Mouse (Mus musculus) erythroblast, embryonic 14.5 days (primary cell): Measurements from ENCODE around the gene Homer1. TPM values are rescaled to one million over a fixed set of nuclear protein-coding genes. Genes with fewer than 3 reads are reported as not detected.

Experiments used
- H3K27me3 ChIP-seq: 2 replicates; pipeline ENCODE4 v1.6.1; 2012; ENCODE audit warnings: inconsistent platforms; ENCODE audit not compliant: control insufficient read depth
- H3K36me3 ChIP-seq: 2 replicates; pipeline ENCODE4 v1.6.1; 2012; ENCODE audit warnings: mild to moderate bottlenecking, inconsistent platforms; ENCODE audit not compliant: control insufficient read depth
- H3K4me1 ChIP-seq: 2 replicates; pipeline ENCODE4 v1.6.1; 2012; ENCODE audit warnings: inconsistent platforms; ENCODE audit not compliant: control insufficient read depth
- H3K4me3 ChIP-seq: replicated peaks from 2 replicates; pipeline ENCODE3; 2012; ENCODE audit warnings: moderate library complexity, mild to moderate bottlenecking, inconsistent platforms
- H3K9me3 ChIP-seq: 2 replicates; pipeline ENCODE4 v1.6.1; 2012; ENCODE audit warnings: low read length, inconsistent platforms, mixed read lengths; ENCODE audit not compliant: control insufficient read depth
- GATA1 ChIP-seq: IDR thresholded peaks from 2 replicates; pipeline ENCODE4 v1.6.1; 2012; ENCODE audit warnings: low read length, inconsistent platforms, mixed read lengths
- TAL1 ChIP-seq: IDR thresholded peaks from 3 replicates; pipeline ENCODE4 v1.6.1; 2012; ENCODE audit warnings: low read length, inconsistent platforms, mixed read lengths
- polyA plus RNA-seq: library from polyadenylated mRNA; stranded (reverse); fragments of >175 nt; gene quantifications from 2 replicates; pipeline ENCODE4 v1.2.3, GENCODE M21; 2012

Gene Homer1
- polyA plus RNA-seq, 1 experiment: 0.23 TPM

- peaks cover 93% of the 10 kb centered on the region for H3K4me1 ChIP-seq
- no peaks in the 10 kb centered on the region for H3K9me3 ChIP-seq
- no peak for TF ChIP-seq TAL1
- no peak for TF ChIP-seq GATA1
- H3K36me3 ChIP-seq: peaks cover 22% of the 10 kb centered on the region
- H3K4me3 ChIP-seq: no peak overlapping the region
- no peaks in the 10 kb centered on the region for H3K27me3 ChIP-seq
Observed at GRCm38 (mm10) chr13:93383092-93383491, 83.7 kb downstream of the Homer1 start.

GRCm38 (mm10) chr13:93383620-93384019 lies 84.2 kb downstream of the Homer1 start:
- H3K9me3 ChIP-seq: no peaks in the 10 kb centered on the region
- H3K4me1 ChIP-seq: peaks cover 92% of the 10 kb centered on the region
- H3K4me3 ChIP-seq: no peak overlapping the region
- TF ChIP-seq GATA1: no peak
- TF ChIP-seq TAL1: no peak
- peaks cover 22% of the 10 kb centered on the region for H3K36me3 ChIP-seq
- H3K27me3 ChIP-seq: no peaks in the 10 kb centered on the region

- TF ChIP-seq TAL1: no peak
- TF ChIP-seq GATA1: no peak
- Histone ChIP-seq H3K9me3 (no peaks in the 10 kb centered on the region), H3K27me3 (no peaks in the 10 kb centered on the region), H3K36me3 (peaks cover 22% of the 10 kb centered on the region), H3K4me3 (no peak overlapping the region), H3K4me1 (peaks cover 92% of the 10 kb centered on the region)
Observed at GRCm38 (mm10) chr13:93384481-93384880, 85.0 kb downstream of the Homer1 start.

- Histone ChIP-seq H3K4me1 (peaks cover 92% of the 10 kb centered on the region), H3K4me3 (no peak overlapping the region), H3K27me3 (no peaks in the 10 kb centered on the region), H3K36me3 (peaks cover 21% of the 10 kb centered on the region), H3K9me3 (no peaks in the 10 kb centered on the region)
- TF ChIP-seq GATA1: no peak
- no peak for TF ChIP-seq TAL1
Observed at GRCm38 (mm10) chr13:93385147-93385546, 85.7 kb downstream of the Homer1 start.

- Histone ChIP-seq H3K36me3 (peaks cover 30% of the 10 kb centered on the region), H3K9me3 (no peaks in the 10 kb centered on the region), H3K4me3 (peak overlapping the region; percentile 17), H3K27me3 (no peaks in the 10 kb centered on the region), H3K4me1 (peaks cover 83% of the 10 kb centered on the region)
- TF ChIP-seq TAL1 (no peak), GATA1 (no peak)
Observed at GRCm38 (mm10) chr13:93387440-93387839, 88.0 kb downstream of the Homer1 start.

GRCm38 (mm10) chr13:93388594-93389241 lies 89.3 kb downstream of the Homer1 start:
- peak; percentile 49; the same call in 1 of the 2 replicates for TF ChIP-seq GATA1
- peak; percentile 35; the same call in 1 of the 3 replicates for TF ChIP-seq TAL1
- Histone ChIP-seq H3K9me3 (no peaks in the 10 kb centered on the region), H3K4me3 (peak overlapping the region; percentile 59), H3K36me3 (peaks cover 32% of the 10 kb centered on the region), H3K4me1 (peaks cover 77% of the 10 kb centered on the region), H3K27me3 (no peaks in the 10 kb centered on the region)

- Histone ChIP-seq H3K4me1 (peaks cover 77% of the 10 kb centered on the region), H3K9me3 (no peaks in the 10 kb centered on the region), H3K36me3 (peaks cover 32% of the 10 kb centered on the region), H3K4me3 (peak overlapping the region; percentile 59), H3K27me3 (no peaks in the 10 kb centered on the region)
- no peak for TF ChIP-seq GATA1
- TF ChIP-seq TAL1: no peak
Observed at GRCm38 (mm10) chr13:93389242-93389625, 89.8 kb downstream of the Homer1 start.

GRCm38 (mm10) chr13:93399710-93400216 lies 100.3 kb downstream of the Homer1 start:
- TF ChIP-seq TAL1 (no peak), GATA1 (no peak)
- Histone ChIP-seq H3K4me1 (peaks cover 14% of the 10 kb centered on the region), H3K36me3 (peaks cover 44% of the 10 kb centered on the region), H3K4me3 (no peak overlapping the region), H3K9me3 (peaks cover 11% of the 10 kb centered on the region), H3K27me3 (no peaks in the 10 kb centered on the region)

GRCm38 (mm10) chr13:93401947-93402346 lies 102.5 kb downstream of the Homer1 start:
- peaks cover 40% of the 10 kb centered on the region for H3K36me3 ChIP-seq
- peaks cover 17% of the 10 kb centered on the region for H3K4me1 ChIP-seq
- no peak overlapping the region for H3K4me3 ChIP-seq
- no peak for TF ChIP-seq GATA1
- no peak for TF ChIP-seq TAL1
- peaks cover 11% of the 10 kb centered on the region for H3K9me3 ChIP-seq
- H3K27me3 ChIP-seq: no peaks in the 10 kb centered on the region

GRCm38 (mm10) chr13:93406855-93407254 lies 107.4 kb downstream of the Homer1 start:
- Histone ChIP-seq H3K36me3 (peaks cover 20% of the 10 kb centered on the region), H3K27me3 (no peaks in the 10 kb centered on the region), H3K4me3 (no peak overlapping the region), H3K9me3 (no peaks in the 10 kb centered on the region), H3K4me1 (peaks cover 8% of the 10 kb centered on the region)
- TF ChIP-seq GATA1: no peak
- TF ChIP-seq TAL1: no peak
